Mouse (Mus musculus): ENCODE results near the gene Otc. TPM values are rescaled to one million over a fixed set of nuclear protein-coding genes. Genes with fewer than 3 reads are reported as not detected.
A peak's percentile ranks its signal among the peaks of the same experiment; 100 is the strongest.

Gene Otc
- not detected in 2 replicates for polyA plus RNA-seq (2012; ENCODE audit: insufficient read depth, insufficient read length, missing spikeins)

- Histone ChIP-seq H3K27ac (ENCODE audit: insufficient read depth, low read depth, low read length) (peak within 1 kb of the TSS; percentile 60), H3K4me1 (ENCODE audit: control insufficient read depth, insufficient read depth, low read length) (peaks cover 29% of the 10 kb centered on the region), H3K4me3 (ENCODE audit: insufficient read depth, low read length) (no peak within 1 kb of the TSS)
- TF ChIP-seq CTCF (IDR thresholded peaks at IDR 0.05; ENCODE audit: low read depth, low read length) (no peak), POLR2A (IDR thresholded peaks at IDR 0.05; ENCODE audit: borderline replicate concordance, low read depth, low read length) (no peak)
Measured at GRCm38 (mm10) chrX:10251852-10252504, at the start of gene Otc. TSS of gene Otc (plus strand) at chrX:10252305.

DNA sequence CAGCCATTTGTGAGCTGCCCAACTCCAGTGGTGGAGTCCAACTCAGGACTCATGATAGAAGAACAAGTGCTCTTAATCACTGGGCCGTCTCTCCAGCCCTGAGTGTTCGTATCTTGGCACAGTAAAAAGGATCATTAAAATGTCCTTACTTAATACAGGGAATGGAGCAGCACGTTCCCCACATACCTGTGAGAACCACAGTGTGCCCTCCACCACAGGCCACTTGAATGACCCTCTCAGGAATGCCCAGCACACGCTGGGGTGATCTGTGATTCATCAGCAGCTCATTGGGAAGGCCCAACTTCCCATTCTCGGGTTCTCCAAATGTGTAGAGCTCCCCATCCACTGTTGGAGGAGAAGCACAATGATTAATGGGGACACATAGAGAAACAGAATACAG is 46.2 kb upstream of the Otc start:
- TF ChIP-seq POLR2A (IDR thresholded peaks at IDR 0.05; ENCODE audit: borderline replicate concordance, low read depth, low read length) (no peak), CTCF (IDR thresholded peaks at IDR 0.05; ENCODE audit: low read depth, low read length) (no peak)
- H3K4me1 ChIP-seq (ENCODE audit: control insufficient read depth, insufficient read depth, low read length) = no peaks in the 10 kb centered on the region
- no peak overlapping the region for H3K27ac ChIP-seq (ENCODE audit: insufficient read depth, low read depth, low read length)
- no peak overlapping the region for H3K4me3 ChIP-seq (ENCODE audit: insufficient read depth, low read length)

- TF ChIP-seq CTCF (IDR thresholded peaks at IDR 0.05; ENCODE audit: low read depth, low read length) = no peak
- no peak for TF ChIP-seq POLR2A (IDR thresholded peaks at IDR 0.05; ENCODE audit: borderline replicate concordance, low read depth, low read length)
- peak overlapping the region; percentile 91 for H3K4me3 ChIP-seq (ENCODE audit: insufficient read depth, low read length)
- H3K4me1 ChIP-seq (ENCODE audit: control insufficient read depth, insufficient read depth, low read length) = no peaks in the 10 kb centered on the region
- H3K27ac ChIP-seq (ENCODE audit: insufficient read depth, low read depth, low read length) = peak overlapping the region; percentile 40
Measured at GRCm38 (mm10) chrX:10215972-10216371, 36.1 kb upstream of the Otc start.

- Histone ChIP-seq H3K27ac (ENCODE audit: insufficient read depth, low read depth, low read length) (peak within 1 kb of the TSS; percentile 40), H3K4me1 (ENCODE audit: control insufficient read depth, insufficient read depth, low read length) (no peaks in the 10 kb centered on the region), H3K4me3 (ENCODE audit: insufficient read depth, low read length) (peak within 1 kb of the TSS; percentile 91)
- 0 out of 2 replicates have a peak, but pooled peaks have one; percentile 15 for TF ChIP-seq CTCF (IDR thresholded peaks at IDR 0.05; ENCODE audit: low read depth, low read length)
- no peak for TF ChIP-seq POLR2A (IDR thresholded peaks at IDR 0.05; ENCODE audit: borderline replicate concordance, low read depth, low read length)
Measured at GRCm38 (mm10) chrX:10216410-10216949, 35.6 kb upstream of the Otc start, which contains the start of gene Rpgr. TSS of gene Rpgr (minus strand) at chrX:10216920.

DNA sequence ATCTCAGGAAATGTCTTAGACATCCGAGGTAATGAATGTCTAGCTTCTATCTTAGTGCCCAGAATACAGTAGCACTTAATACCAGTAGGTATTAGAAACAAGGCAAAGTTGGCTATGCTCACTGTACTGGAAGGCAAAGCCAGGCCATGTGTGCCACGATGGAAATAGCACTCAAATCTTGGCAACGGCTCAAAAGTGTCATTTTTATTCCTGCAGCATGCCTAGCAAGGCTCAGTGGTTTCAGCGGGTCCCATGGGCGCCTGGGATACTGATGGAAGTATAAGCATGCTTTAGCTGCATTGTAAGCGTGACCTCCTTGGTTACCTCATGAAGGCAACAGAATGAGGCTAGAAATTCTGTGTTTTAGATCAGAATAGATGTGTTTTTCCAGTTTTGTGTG is 32.8 kb upstream of the Otc start:
- no peak for TF ChIP-seq CTCF (IDR thresholded peaks at IDR 0.05; ENCODE audit: low read depth, low read length)
- no peak for TF ChIP-seq POLR2A (IDR thresholded peaks at IDR 0.05; ENCODE audit: borderline replicate concordance, low read depth, low read length)
- no peak overlapping the region for H3K27ac ChIP-seq (ENCODE audit: insufficient read depth, low read depth, low read length)
- no peak overlapping the region for H3K4me3 ChIP-seq (ENCODE audit: insufficient read depth, low read length)
- no peaks in the 10 kb centered on the region for H3K4me1 ChIP-seq (ENCODE audit: control insufficient read depth, insufficient read depth, low read length)

GRCm38 (mm10) chrX:10233051-10233450 is 19.1 kb upstream of the Otc start:
- Histone ChIP-seq H3K4me3 (ENCODE audit: insufficient read depth, low read length) (no peak overlapping the region), H3K4me1 (ENCODE audit: control insufficient read depth, insufficient read depth, low read length) (no peaks in the 10 kb centered on the region), H3K27ac (ENCODE audit: insufficient read depth, low read depth, low read length) (no peak overlapping the region)
- no peak for TF ChIP-seq CTCF (IDR thresholded peaks at IDR 0.05; ENCODE audit: low read depth, low read length)

DNA sequence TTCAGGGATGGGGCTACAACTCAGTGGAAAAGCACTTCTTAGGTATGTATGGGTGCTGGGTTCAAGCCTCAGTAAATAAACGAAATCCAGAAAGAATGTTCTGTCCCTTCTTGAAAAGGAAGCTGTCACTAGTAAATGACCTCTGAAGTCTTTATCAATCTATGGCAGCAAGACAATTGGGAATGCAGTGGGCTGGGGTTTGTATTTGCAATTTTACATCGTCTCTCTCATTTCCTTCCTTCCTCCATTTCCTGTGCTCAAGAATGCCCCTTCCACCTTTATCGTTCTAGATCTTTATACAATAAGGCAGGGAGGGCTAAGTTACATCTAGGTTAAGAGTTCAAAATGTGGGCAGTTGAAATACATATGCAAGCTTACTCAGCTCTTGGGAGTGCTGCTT is 17.5 kb upstream of the Otc start:
- Histone ChIP-seq H3K4me1 (ENCODE audit: control insufficient read depth, insufficient read depth, low read length) (no peaks in the 10 kb centered on the region), H3K4me3 (ENCODE audit: insufficient read depth, low read length) (no peak overlapping the region), H3K27ac (ENCODE audit: insufficient read depth, low read depth, low read length) (no peak overlapping the region)
- TF ChIP-seq POLR2A (IDR thresholded peaks at IDR 0.05; ENCODE audit: borderline replicate concordance, low read depth, low read length) (no peak), CTCF (IDR thresholded peaks at IDR 0.05; ENCODE audit: low read depth, low read length) (no peak)

GRCm38 (mm10) chrX:10239515-10239914 is 12.6 kb upstream of the Otc start:
- H3K4me3 ChIP-seq (ENCODE audit: insufficient read depth, low read length) = no peak overlapping the region
- no peak for TF ChIP-seq CTCF (IDR thresholded peaks at IDR 0.05; ENCODE audit: low read depth, low read length)
- no peak for TF ChIP-seq POLR2A (IDR thresholded peaks at IDR 0.05; ENCODE audit: borderline replicate concordance, low read depth, low read length)
- H3K4me1 ChIP-seq (ENCODE audit: control insufficient read depth, insufficient read depth, low read length) = no peaks in the 10 kb centered on the region
- H3K27ac ChIP-seq (ENCODE audit: insufficient read depth, low read depth, low read length) = no peak overlapping the region

- peaks cover 3% of the 10 kb centered on the region for H3K4me1 ChIP-seq (ENCODE audit: control insufficient read depth, insufficient read depth, low read length)
- H3K27ac ChIP-seq (ENCODE audit: insufficient read depth, low read depth, low read length) = no peak overlapping the region
- TF ChIP-seq POLR2A (IDR thresholded peaks at IDR 0.05; ENCODE audit: borderline replicate concordance, low read depth, low read length) = no peak
- no peak for TF ChIP-seq CTCF (IDR thresholded peaks at IDR 0.05; ENCODE audit: low read depth, low read length)
- H3K4me3 ChIP-seq (ENCODE audit: insufficient read depth, low read length) = no peak overlapping the region
Measured at GRCm38 (mm10) chrX:10243916-10244315, 8.2 kb upstream of the Otc start.

DNA sequence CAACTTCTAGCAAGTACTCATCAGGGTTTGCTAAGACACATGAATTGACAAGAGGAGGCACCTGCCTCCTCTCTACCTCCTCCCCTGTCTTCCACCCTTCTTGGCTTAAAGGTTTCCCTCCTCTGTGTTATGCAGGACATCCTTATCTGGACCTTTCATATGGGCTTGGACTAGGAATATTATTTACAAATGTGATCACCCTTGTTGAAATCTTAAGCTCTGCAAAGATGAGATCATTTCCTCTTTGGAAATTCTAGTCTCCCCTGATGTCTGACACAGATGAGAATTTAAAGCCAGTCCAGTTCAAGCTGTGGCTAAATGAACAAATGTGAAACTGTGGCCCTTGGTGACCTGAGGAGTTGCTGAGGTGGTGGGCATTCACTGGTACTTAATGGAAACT is 748 bp upstream of the Otc start:
- Histone ChIP-seq H3K4me1 (ENCODE audit: control insufficient read depth, insufficient read depth, low read length) (peaks cover 29% of the 10 kb centered on the region), H3K4me3 (ENCODE audit: insufficient read depth, low read length) (no peak overlapping the region), H3K27ac (ENCODE audit: insufficient read depth, low read depth, low read length) (peak overlapping the region; percentile 60)
- TF ChIP-seq POLR2A (IDR thresholded peaks at IDR 0.05; ENCODE audit: borderline replicate concordance, low read depth, low read length) (no peak), CTCF (IDR thresholded peaks at IDR 0.05; ENCODE audit: low read depth, low read length) (no peak)
